ENCODE assay signal across 13 mouse cellular contexts in genomic region chr8:108245575-108245974, GRCm38 (mm10).
DNase-seq lines count a peak whose midpoint lies in the region; ATAC-seq and TF ChIP-seq lines count a peak whose summit lies in the region.
"Had no signal": no experiment of that assay in that cellular context is flagged by ENCODE, and none has a peak within 500 bp of the region (broad histone marks: within the 10 kb centered on the region; RNA-seq: fewer than 3 reads in every experiment).

No protein-coding gene starts in this region.

- WGBS in embryonic facial prominence, embryonic 11.5 days: 61% methylated on average over 8 of the region's 8 CpGs
- WGBS in hindbrain, embryonic 12.5 days: 20% methylated on average over 8 of the region's 8 CpGs
- 9% methylated on average over 8 of the region's 8 CpGs for WGBS in midbrain, embryonic 15.5 days

- TF ChIP-seq POLR2A in brain, embryonic 14.5 days (IDR thresholded peaks at IDR 0.05; ENCODE audit: borderline replicate concordance, extremely low read depth, insufficient read depth, insufficient read length, poor library complexity, severe bottlenecking): no peak

- no peak overlapping the region for H3K4me2 ChIP-seq in embryonic facial prominence, embryonic 11.5 days (ENCODE audit: low read depth, low read length)
- peak overlapping the region; percentile 48 for H3K4me2 ChIP-seq in hindbrain, embryonic 12.5 days (replicated peaks)
- H3K4me2 ChIP-seq in midbrain, embryonic 15.5 days: peak overlapping the region; percentile 46
- H3K4me2 ChIP-seq: limb, embryonic 13.5 days had no signal

- peak; percentile 76 for DNase-seq in brain, embryonic 14.5 days (ENCODE audit: low read depth)
- peak; percentile 17 for DNase-seq in embryonic facial prominence, embryonic 11.5 days (ENCODE audit: low spot score)
- DNase-seq in thymus, postnatal 0 days (ENCODE audit: low spot score): no peak
- DNase-seq in thymus, postnatal 4 days: no peak
- no peak for DNase-seq in right cerebral cortex, postnatal 4 days
- DNase-seq: cerebellum, postnatal 25 days; heart, postnatal 36 days; liver, postnatal 0 days had no signal

- H3K27me3 ChIP-seq in embryonic facial prominence, embryonic 11.5 days (ENCODE audit: control insufficient read depth, insufficient read depth, low read length): no peaks in the 10 kb centered on the region
- peaks cover 1% of the 10 kb centered on the region; the same call in 1 of the 2 replicates for H3K27me3 ChIP-seq in hindbrain, embryonic 12.5 days
- no peaks in the 10 kb centered on the region for H3K27me3 ChIP-seq in midbrain, embryonic 15.5 days (replicated peaks)
- H3K27me3 ChIP-seq: CH12.LX had no signal

- no peak overlapping the region for H3K4me3 ChIP-seq in embryonic facial prominence, embryonic 11.5 days (ENCODE audit: low read depth, low read length)
- H3K4me3 ChIP-seq in hindbrain, embryonic 12.5 days: no peak overlapping the region
- H3K4me3 ChIP-seq in midbrain, embryonic 15.5 days: no peak overlapping the region
- H3K4me3 ChIP-seq: limb, embryonic 13.5 days had no signal

- peaks cover 8% of the 10 kb centered on the region; the same call in 1 of the 2 replicates for H3K4me1 ChIP-seq in embryonic facial prominence, embryonic 11.5 days (ENCODE audit: control insufficient read depth, insufficient read depth, low read length)
- H3K4me1 ChIP-seq in hindbrain, embryonic 12.5 days: peaks cover 45% of the 10 kb centered on the region
- peaks cover 54% of the 10 kb centered on the region for H3K4me1 ChIP-seq in midbrain, embryonic 15.5 days

- no peaks in the 10 kb centered on the region for H3K36me3 ChIP-seq in embryonic facial prominence, embryonic 11.5 days (replicated peaks; ENCODE audit: control insufficient read depth, insufficient read depth, low read depth, low read length)
- no peaks in the 10 kb centered on the region for H3K36me3 ChIP-seq in hindbrain, embryonic 12.5 days
- no peaks in the 10 kb centered on the region for H3K36me3 ChIP-seq in midbrain, embryonic 15.5 days (replicated peaks)
- H3K36me3 ChIP-seq: limb, embryonic 13.5 days had no signal

- H3K9me3 ChIP-seq in embryonic facial prominence, embryonic 11.5 days (replicated peaks; ENCODE audit: control insufficient read depth, low read length): no peaks in the 10 kb centered on the region
- no peaks in the 10 kb centered on the region for H3K9me3 ChIP-seq in hindbrain, embryonic 12.5 days (replicated peaks)
- no peaks in the 10 kb centered on the region for H3K9me3 ChIP-seq in midbrain, embryonic 15.5 days
- H3K9me3 ChIP-seq: limb, embryonic 13.5 days had no signal

- TF ChIP-seq CTCF in brain, embryonic 14.5 days (IDR thresholded peaks at IDR 0.05; ENCODE audit: borderline replicate concordance, extremely low read depth, insufficient read depth, insufficient read length): no peak

- ATAC-seq in embryonic facial prominence, embryonic 11.5 days (replicated peaks; ENCODE audit: insufficient number of reproducible peaks, low FRiP score, low TSS enrichment, low read depth): no peak
- no peak for ATAC-seq in hindbrain, embryonic 12.5 days (ENCODE audit: low FRiP score)
- 0 out of 2 replicates have a peak, but pooled peaks have one; percentile 48 for ATAC-seq in midbrain, embryonic 15.5 days (replicated peaks)
- ATAC-seq: liver, postnatal 0 days had no signal

- H3K9ac ChIP-seq in embryonic facial prominence, embryonic 11.5 days (replicated peaks; ENCODE audit: low read length): no peak overlapping the region
- peak overlapping the region; percentile 36; the same call in 1 of the 2 replicates for H3K9ac ChIP-seq in hindbrain, embryonic 12.5 days
- 0 out of 2 replicates have a peak overlapping the region, but pooled peaks have one; percentile 34 for H3K9ac ChIP-seq in midbrain, embryonic 15.5 days
- H3K9ac ChIP-seq: limb, embryonic 13.5 days; liver, postnatal 0 days had no signal

- H3K27ac ChIP-seq in embryonic facial prominence, embryonic 11.5 days (replicated peaks; ENCODE audit: low read depth, low read length): no peak overlapping the region
- peak overlapping the region; percentile 92 for H3K27ac ChIP-seq in hindbrain, embryonic 12.5 days
- peak overlapping the region; percentile 92 for H3K27ac ChIP-seq in midbrain, embryonic 15.5 days
- H3K27ac ChIP-seq: kidney, postnatal 0 days; limb, embryonic 13.5 days had no signal

Comparison
In these comparisons a context has a peak if more than half of its experiments do, and no peak if none do; other contexts are left out.
1. DNase-seq: peak in brain, embryonic 14.5 days (single experiment) and embryonic facial prominence, embryonic 11.5 days (single experiment); none in thymus, postnatal 0 days (single experiment), thymus, postnatal 4 days (single experiment) and right cerebral cortex, postnatal 4 days (single experiment).